In genomic region chr11:67501468-67502244, GRCm38 (mm10) we compare ENCODE assay signal across 12 mouse cellular contexts. TPM values are rescaled to one million over a fixed set of nuclear protein-coding genes. Genes with fewer than 3 reads are reported as not detected.
DNase-seq lines count a peak whose midpoint lies in the region; ATAC-seq and TF ChIP-seq lines count a peak whose summit lies in the region.
"Had no signal": no experiment of that assay in that cellular context is flagged by ENCODE, and none has a peak within 500 bp of the region (broad histone marks: within the 10 kb centered on the region; RNA-seq: fewer than 3 reads in every experiment).

No protein-coding gene starts in this region.

- intact Hi-C loops in gastrocnemius, adult 2 months (cut with DNase I), result no loop called here

- ATAC-seq in erythroblast, adult 5-6 weeks (replicated peaks; ENCODE audit: low FRiP score, poor library complexity, severe bottlenecking), result no peak
- ATAC-seq: midbrain, embryonic 13.5 days had no signal

- no peak overlapping the region for H3K4me3 ChIP-seq in gastrocnemius, adult 2 months
- H3K4me3 ChIP-seq: hindbrain, embryonic 15.5 days; midbrain, embryonic 13.5 days; neural tube, embryonic 12.5 days had no signal

- H3K27ac ChIP-seq in gastrocnemius, adult 2 months, result no peak overlapping the region
- H3K27ac ChIP-seq: hindbrain, embryonic 15.5 days; midbrain, embryonic 13.5 days; neural tube, embryonic 12.5 days had no signal

- no peak for TF ChIP-seq CTCF in gastrocnemius, adult 2 months (IDR thresholded peaks at IDR 0.05)

- DNase-seq in gastrocnemius, adult 2 months, result peak; percentile 40
- DNase-seq in gastrocnemius, postnatal 25 days, result no peak
- peak; percentile 75 for DNase-seq in brain, adult 2 months (ENCODE audit: low read depth, low spot score)
- peak; percentile 42 for DNase-seq in cerebellum, adult 9-10 months
- DNase-seq in layer of hippocampus, adult 9-11 months, result peak; percentile 70
- DNase-seq in thymus, postnatal 14 days, result no peak
- DNase-seq in adipocyte (ENCODE audit: low spot score), result no peak
- DNase-seq: B cell, adult 2 months had no signal

RNA-seq across cellular contexts. Expression of gene Gas7, which starts 46.4 kb away (rescaled TPM):
- total RNA-seq in gastrocnemius, adult 2 months (2021), result 1 to 10 TPM; 6.8 to 8.5 TPM
- total RNA-seq in gastrocnemius, postnatal 25 days (2021), result 10 to 100 TPM in 1 of 2 experiments, 1 to 10 TPM in 1; 9.2 to 12.2 TPM
- 7.5 and 8.6 TPM in 2 replicates for total RNA-seq in erythroblast, adult 5-6 weeks (2015; ENCODE audit: low replicate concordance)
- 4.5 and 5.5 TPM in 2 replicates for total RNA-seq in erythroblast, adult 5-6 weeks (2017; ENCODE audit: low replicate concordance)

Comparison
In these comparisons a context has a peak if more than half of its experiments do, and no peak if none do; other contexts are left out.
1. DNase-seq: peak in gastrocnemius, adult 2 months (single experiment), brain, adult 2 months (single experiment), cerebellum, adult 9-10 months (single experiment) and layer of hippocampus, adult 9-11 months (single experiment); none in gastrocnemius, postnatal 25 days (single experiment), thymus, postnatal 14 days (single experiment) and adipocyte (single experiment).